Mouse (Mus musculus) heart, postnatal 36 days (tissue): ENCODE measurements around the gene Pdzd3. TPM values are rescaled to one million over a fixed set of nuclear protein-coding genes. Genes with fewer than 3 reads are reported as not detected.

Experiments used
- DNase-seq, 2 experiments: peaks; one replicate each; pipeline ENCODE4 v3.0.0; 2021 to 2022
- intact Hi-C: fragments of 180-260 bp; cut with DNase I; formaldehyde crosslinking; loops from one replicate; pipeline ENCODE4 v1.15.1; 2025
- total RNA-seq, 2 experiments: library from RNA; stranded (reverse); gene quantifications; 2 replicates each; pipeline ENCODE4 v1.2.3; 2021

Pdzd3 gene
- total RNA-seq, 2 experiments from 2014 or later, result 3.5 to 4.3 TPM

GRCm38 (mm10) chr9:44254508-44255135, 3.4 kb upstream of the Pdzd3 start:
- DNase-seq, result no peak
- intact Hi-C loops, result no loop called here

GRCm38 (mm10) chr9:44253441-44253840, 2.2 kb upstream of the Pdzd3 start:
- intact Hi-C loops, result no loop called here
- DNase-seq, result no peak

- DNase-seq, result no peak
- intact Hi-C loops, result no loop called here
Measured at GRCm38 (mm10) chr9:44250445-44250844, 826 bp downstream of the Pdzd3 start.

GRCm38 (mm10) chr9:44249181-44250146, 1.8 kb downstream of the Pdzd3 start:
- intact Hi-C loops, result loop anchor here (5.0 kb wide), 1 partner anchor 108 kb away; no protein-coding TSS in a partner anchor
- DNase-seq, result peak; percentile 64 to 67

- intact Hi-C loops, result loop anchor here (5.0 kb wide), 1 partner anchor 109 kb away; no protein-coding TSS in a partner anchor
- DNase-seq, result no peak
Measured at GRCm38 (mm10) chr9:44247907-44248306, 3.4 kb downstream of the Pdzd3 start.

- DNase-seq, result no peak
- intact Hi-C loops, result no loop called here
Measured at GRCm38 (mm10) chr9:44243621-44244020, 7.7 kb downstream of the Pdzd3 start.

GRCm38 (mm10) chr9:44241418-44241817, 9.9 kb downstream of the Pdzd3 start:
- intact Hi-C loops, result no loop called here
- DNase-seq, result no peak

- intact Hi-C loops, result no loop called here
- DNase-seq, result no peak
Measured at GRCm38 (mm10) chr9:44240911-44241310, 10.4 kb downstream of the Pdzd3 start.

- intact Hi-C loops, result no loop called here
- DNase-seq, result no peak
Measured at GRCm38 (mm10) chr9:44240399-44240798, 10.9 kb downstream of the Pdzd3 start, which contains the start of gene Ccdc153. Ccdc153 (plus strand) TSS chr9:44240676.

- DNase-seq, result peak; percentile 51 to 58
- intact Hi-C loops, result loop anchor here (1.0 to 10.0 kb wide), 3 partner anchors 29 to 255 kb away; partner anchors contain the start of gene Nlrx1
Measured at GRCm38 (mm10) chr9:44239447-44239846, 11.8 kb downstream of the Pdzd3 start.

GRCm38 (mm10) chr9:44238501-44239190, 12.6 kb downstream of the Pdzd3 start:
- no peak for DNase-seq
- intact Hi-C loops, result loop anchor here (1.0 to 10.0 kb wide), 3 partner anchors 30 to 254 kb away; partner anchors contain the start of gene Nlrx1

- DNase-seq, result no peak
- intact Hi-C loops, result loop anchor here (10.0 kb wide), 1 partner anchor 252 kb away; no protein-coding TSS in a partner anchor
Measured at GRCm38 (mm10) chr9:44237128-44237527, 14.1 kb downstream of the Pdzd3 start.

GRCm38 (mm10) chr9:44236601-44237000, 14.7 kb downstream of the Pdzd3 start:
- DNase-seq, result no peak
- intact Hi-C loops, result loop anchor here (10.0 kb wide), 1 partner anchor 252 kb away; no protein-coding TSS in a partner anchor

GRCm38 (mm10) chr9:44234479-44235427, 16.5 kb downstream of the Pdzd3 start:
- intact Hi-C loops, result loop anchor here (2.0 to 10.0 kb wide), 2 partner anchors 54 to 250 kb away; no protein-coding TSS in a partner anchor
- peak; percentile 49 to 67 for DNase-seq

GRCm38 (mm10) chr9:44233802-44234478, 17.3 kb downstream of the Pdzd3 start, which contains the start of gene Cbl:
Cbl (minus strand) TSS chr9:44234049.
- peak; percentile 98 to 99 for DNase-seq
- intact Hi-C loops, result loop anchor here (1.0 to 10.0 kb wide), 3 partner anchors 53 to 249 kb away; no protein-coding TSS in a partner anchor

GRCm38 (mm10) chr9:44233021-44233801, 18.1 kb downstream of the Pdzd3 start:
- intact Hi-C loops, result loop anchor here (1.0 to 10.0 kb wide), 2 partner anchors 107 to 248 kb away; no protein-coding TSS in a partner anchor

GRCm38 (mm10) chr9:44231609-44232008, 19.7 kb downstream of the Pdzd3 start:
- DNase-seq, result no peak
- intact Hi-C loops, result loop anchor here (10.0 kb wide), 1 partner anchor 247 kb away; no protein-coding TSS in a partner anchor

More at GRCm38 (mm10) chr9:44233021-44233801, 18.1 kb downstream of the Pdzd3 start:
- peak in 1 of 2 experiments; percentile 37 for DNase-seq
